Mouse (Mus musculus): ENCODE measurements around the gene Pik3c2a. TPM values are rescaled to one million over a fixed set of nuclear protein-coding genes. Genes with fewer than 3 reads are reported as not detected.

Pik3c2a gene
- total and polyA plus RNA-seq, 3 experiments: 2.6 to 3.9 TPM; not detected in 1

- H3K27me3 ChIP-seq (ENCODE audit: control insufficient read depth in 1 of 2, insufficient read depth in 2 of 2, low read length in 2 of 2): no peaks in the 10 kb centered on the region; a peak in 1 of 4 replicates
- no peaks in the 10 kb centered on the region for H3K9me3 ChIP-seq (replicated peaks; ENCODE audit: insufficient read depth, low read length)
- no peak overlapping the region for H3K4me3 ChIP-seq (ENCODE audit: control insufficient read depth in 1 of 2, insufficient read depth in 1 of 2, low read depth in 2 of 2, low read length in 2 of 2)
- no peak overlapping the region for H3K9ac ChIP-seq (ENCODE audit: control insufficient read depth, low read depth, low read length, poor library complexity, severe bottlenecking)
- H3K36me3 ChIP-seq (ENCODE audit: control insufficient read depth in 1 of 2, insufficient read depth in 2 of 2, low read length in 2 of 2): no peaks in the 10 kb centered on the region
- TF ChIP-seq NELFE (IDR thresholded peaks at IDR 0.05; ENCODE audit: low read depth, low read length) (no peak), POLR2AphosphoS2 (IDR thresholded peaks at IDR 0.05; ENCODE audit: low read length) (no peak), MXI1 (IDR thresholded peaks at IDR 0.05; ENCODE audit: low read depth, low read length) (no peak)
- peaks cover 0 to 2% of the 10 kb centered on the region in 2 experiments; a peak in 1 of 4 replicates for H3K4me1 ChIP-seq (ENCODE audit: control insufficient read depth in 1 of 2, insufficient read depth in 2 of 2, low read length in 2 of 2)
- DNase-seq (ENCODE audit: low read depth, low spot score): no peak
- H3K27ac ChIP-seq (ENCODE audit: control insufficient read depth, low read depth, low read length): no peak overlapping the region
- no peaks in the 10 kb centered on the region for H3K79me2 ChIP-seq (ENCODE audit: control insufficient read depth, insufficient read depth, low read length, poor library complexity)
These were observed 18.9 kb upstream of the Pik3c2a start for GRCm38 (mm10) chr7:116462114-116462513.

- Histone ChIP-seq H3K27me3 (ENCODE audit: control insufficient read depth in 1 of 2, insufficient read depth in 2 of 2, low read length in 2 of 2) (peaks cover 0 to 2% of the 10 kb centered on the region in 2 experiments; a peak in 2 of 4 replicates), H3K36me3 (ENCODE audit: control insufficient read depth in 1 of 2, insufficient read depth in 2 of 2, low read length in 2 of 2) (no peaks in the 10 kb centered on the region), H3K79me2 (ENCODE audit: control insufficient read depth, insufficient read depth, low read length, poor library complexity) (no peaks in the 10 kb centered on the region), H3K9me3 (replicated peaks; ENCODE audit: insufficient read depth, low read length) (no peaks in the 10 kb centered on the region), H3K9ac (ENCODE audit: control insufficient read depth, low read depth, low read length, poor library complexity, severe bottlenecking) (no peak overlapping the region), H3K4me3 (ENCODE audit: control insufficient read depth in 1 of 2, insufficient read depth in 1 of 2, low read depth in 2 of 2, low read length in 2 of 2) (no peak overlapping the region), H3K4me1 (ENCODE audit: control insufficient read depth in 1 of 2, insufficient read depth in 2 of 2, low read length in 2 of 2) (peaks cover 0 to 2% of the 10 kb centered on the region in 2 experiments; a peak in 1 of 4 replicates), H3K27ac (ENCODE audit: control insufficient read depth, low read depth, low read length) (no peak overlapping the region)
- DNase-seq (ENCODE audit: low read depth, low spot score): peak; percentile 83
- TF ChIP-seq CHD1 (IDR thresholded peaks at IDR 0.05; ENCODE audit: low read depth, low read length) (no peak), JUND (IDR thresholded peaks at IDR 0.05; ENCODE audit: low read depth, low read length) (no peak), ZC3H11A (IDR thresholded peaks at IDR 0.05; ENCODE audit: low read depth, low read length) (peak; percentile 83), POLR2AphosphoS5 (IDR thresholded peaks at IDR 0.05; ENCODE audit: borderline replicate concordance, low read depth, low read length) (no peak), RAD21 (IDR thresholded peaks at IDR 0.05; ENCODE audit: low read depth, low read length) (peak; percentile 82), TBP (IDR thresholded peaks at IDR 0.05; ENCODE audit: low read depth, low read length) (no peak), MAFK (IDR thresholded peaks at IDR 0.05; ENCODE audit: borderline replicate concordance, low read depth, low read length) (no peak), ZKSCAN1 (IDR thresholded peaks at IDR 0.05; ENCODE audit: low read depth, low read length) (no peak), SMC3 (IDR thresholded peaks at IDR 0.05; ENCODE audit: low read depth, low read length) (peak; percentile 90), RCOR1 (IDR thresholded peaks at IDR 0.05; ENCODE audit: low read depth, low read length) (no peak), EP300 (IDR thresholded peaks at IDR 0.05; ENCODE audit: low read depth in 1 of 2, low read length in 2 of 2) (no peak), USF1 (IDR thresholded peaks at IDR 0.05; ENCODE audit: low read depth, low read length) (peak; percentile 94), ZNF384 (IDR thresholded peaks at IDR 0.05; ENCODE audit: low read depth, low read length) (peak; percentile 76), MYC (IDR thresholded peaks at IDR 0.05; ENCODE audit: low read depth, low read length) (peak; percentile 19; the same call in 1 of the 2 replicates), ELF1 (IDR thresholded peaks at IDR 0.05; ENCODE audit: low read depth, low read length) (no peak), UBTF (IDR thresholded peaks at IDR 0.05; ENCODE audit: borderline replicate concordance, insufficient read depth, low read depth, low read length) (no peak), ZMIZ1 (IDR thresholded peaks at IDR 0.05; ENCODE audit: low read depth, low read length) (no peak), ETS1 (IDR thresholded peaks at IDR 0.05; ENCODE audit: low read depth, low read length) (no peak; the same call in 1 of the 2 replicates), POLR2AphosphoS2 (IDR thresholded peaks at IDR 0.05; ENCODE audit: low read length) (no peak), USF2 (IDR thresholded peaks at IDR 0.05; ENCODE audit: borderline replicate concordance in 1 of 2, insufficient read depth in 1 of 2, low read depth in 1 of 2, low read length in 2 of 2) (peak in 1 of 2 experiments; percentile 68; a peak in 1 of 4 replicates), MAZ (IDR thresholded peaks at IDR 0.05; ENCODE audit: low read depth, low read length) (0 out of 2 replicates have a peak, but pooled peaks have one; percentile 33), KAT2A (conservative IDR thresholded peaks at IDR 0.05; ENCODE audit: low read depth, low read length) (no peak), HCFC1 (IDR thresholded peaks at IDR 0.05; ENCODE audit: low read depth, low read length) (0 out of 2 replicates have a peak, but pooled peaks have one; percentile 25), POLR2A (IDR thresholded peaks at IDR 0.05; ENCODE audit: control insufficient read depth in 1 of 2, insufficient read depth in 1 of 2, low read depth in 1 of 2, low read length in 2 of 2, poor library complexity in 1 of 2) (no peak), MEF2A (IDR thresholded peaks at IDR 0.05; ENCODE audit: extremely low read depth, insufficient replicate concordance, low read depth, low read length, poor library complexity, severe bottlenecking) (no peak), TCF12 (IDR thresholded peaks at IDR 0.05; ENCODE audit: low read depth, low read length) (no peak), MAX (IDR thresholded peaks at IDR 0.05; ENCODE audit: low read length) (peak; percentile 68), NRF1 (IDR thresholded peaks at IDR 0.05; ENCODE audit: insufficient read depth, low read depth, low read length, poor library complexity, severe bottlenecking) (no peak), NELFE (IDR thresholded peaks at IDR 0.05; ENCODE audit: low read depth, low read length) (no peak)
These were observed 15.8 kb upstream of the Pik3c2a start for GRCm38 (mm10) chr7:116458985-116459441.
